ENCODE assay signal across 13 mouse cellular contexts in the genomic region with DNA sequence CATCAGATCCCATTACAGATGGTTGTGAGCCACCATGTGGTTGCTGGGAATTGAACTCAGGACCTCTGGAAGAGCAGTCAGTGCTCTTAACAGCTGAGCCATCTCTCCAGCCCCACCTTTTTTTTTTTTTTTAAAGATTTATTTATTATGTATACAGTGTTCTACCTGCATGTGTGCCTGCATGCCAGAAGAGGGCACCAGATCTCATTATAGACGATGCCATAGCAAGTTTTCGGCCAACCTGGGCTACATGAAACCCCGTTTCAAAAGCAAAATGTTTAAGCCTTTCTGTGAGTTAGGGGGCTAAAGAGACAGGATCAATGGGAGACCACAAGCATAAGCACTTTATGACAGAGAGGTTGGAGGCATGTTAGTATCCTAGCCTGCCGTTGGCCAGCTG. TPM values are rescaled to one million over a fixed set of nuclear protein-coding genes. Genes with fewer than 3 reads are reported as not detected.
A peak's percentile ranks its signal among the peaks of the same experiment; 100 is the strongest.
DNase-seq lines count a peak whose midpoint lies in the region; TF ChIP-seq lines count a peak whose summit lies in the region.
"Not testable (repeated sequence)": the region's sequence is repeated elsewhere in the genome, so short reads cannot be mapped to it uniquely, and the experiment has no call there.
"Had no signal": no experiment of that assay in that cellular context is flagged by ENCODE, and none has a peak within 500 bp of the region (broad histone marks: within the 10 kb centered on the region; RNA-seq: fewer than 3 reads in every experiment).

No protein-coding gene starts in this region.

- H3K27me3 ChIP-seq in cerebellum, adult 2 months (ENCODE audit: control insufficient read depth, insufficient read depth, low read length); heart, adult 2 months (ENCODE audit: control insufficient read depth, insufficient read depth, low read length): not testable (repeated sequence)

- H3K4me3 ChIP-seq in cerebellum, adult 2 months (replicated peaks; ENCODE audit: insufficient read depth, low read depth, low read length); heart, adult 2 months; layer of hippocampus, adult 2 months: not testable (repeated sequence)

- H3K36me3 ChIP-seq in heart, adult 2 months (ENCODE audit: control insufficient read depth, insufficient read depth, low read length), result not testable (repeated sequence)

- peak; percentile 52; the same call in 1 of the 2 replicates for TF ChIP-seq CTCF in cerebellum, adult 2 months (IDR thresholded peaks at IDR 0.05; ENCODE audit: borderline replicate concordance, insufficient read depth, low read depth, low read length)
- TF ChIP-seq CTCF in heart, adult 2 months (IDR thresholded peaks at IDR 0.05), result peak; percentile 36
- peak; percentile 62 for TF ChIP-seq CTCF in layer of hippocampus, adult 2 months (conservative IDR thresholded peaks at IDR 0.05)

- WGBS in cerebellum, adult 2 months, result 61% methylated on average over 4 of the region's 4 CpGs
- 89% methylated on average over 4 of the region's 4 CpGs for WGBS in heart, adult 2 months

- H3K9ac ChIP-seq in heart, adult 2 months (ENCODE audit: low read depth, low read length), result not testable (repeated sequence)

- not testable (repeated sequence) for TF ChIP-seq EP300 in heart, adult 2 months (IDR thresholded peaks at IDR 0.05; ENCODE audit: insufficient read depth, low read depth, low read length)

- not testable (repeated sequence) for H3K4me1 ChIP-seq in cerebellum, adult 2 months (ENCODE audit: control insufficient read depth, insufficient read depth, low read length); heart, adult 2 months (ENCODE audit: control insufficient read depth, insufficient read depth, low read length)

- not testable (repeated sequence) for H3K27ac ChIP-seq in cerebellum, adult 2 months (ENCODE audit: insufficient read depth, low read length); heart, adult 2 months; layer of hippocampus, adult 2 months

- DNase-seq in A20 (ENCODE audit: low read depth, low spot score), result peak; percentile 31
- peak; percentile 38 for DNase-seq in NIH3T3 (ENCODE audit: low read depth)
- DNase-seq in cerebellum, adult 2 months, result peak; percentile 37 to 51
- peak; percentile 30 to 46 for DNase-seq in cerebellum, postnatal 25 days
- not testable (repeated sequence) for DNase-seq in heart, adult 2 months; layer of hippocampus, adult 2 months (ENCODE audit: low spot score in 2 of 2)
- peak; percentile 13 for DNase-seq in naive thymus-derived CD4-positive, alpha-beta T cell, adult 2 months (ENCODE audit: low read depth)

- TF ChIP-seq POLR2A in cerebellum, adult 2 months (IDR thresholded peaks at IDR 0.05; ENCODE audit: borderline replicate concordance, insufficient read depth, low read length); heart, adult 2 months (IDR thresholded peaks at IDR 0.05; ENCODE audit: insufficient read depth, low read depth, low read length): not testable (repeated sequence)

- not testable (repeated sequence) for H3K79me2 ChIP-seq in heart, adult 2 months (replicated peaks; ENCODE audit: control insufficient read depth, insufficient read depth, low read length)

- intact Hi-C loops in heart, adult 2 months (cut with DNase I), result loop anchor here (5.0 kb wide), 1 partner anchor 91 kb away; no protein-coding TSS in a partner anchor

RNA-seq across cellular contexts. Expression of a gene that starts 51.4 kb away (rescaled TPM):
- 0.33 and 0.49 TPM in 2 replicates for polyA plus RNA-seq in cerebellum, adult 2 months (2012; rRNA removed)
- total RNA-seq in heart, adult 2 months (2021), result under 1 TPM; 0.02 to 0.10 TPM
- 0.06 and 0.27 TPM in 2 replicates for polyA plus RNA-seq in heart, adult 2 months (2012; rRNA removed)
- under 1 TPM; 0.32 to 0.38 TPM for total RNA-seq in layer of hippocampus, adult 2 months (2021)
- total RNA-seq: common myeloid progenitor, adult 5-6 weeks; granulocyte monocyte progenitor cell, adult 5-6 weeks; liver, adult 2 months had no signal
- polyA plus RNA-seq: activated CD4-positive, CD25-positive, alpha-beta regulatory T cell, adult 4 months; liver, adult 2 months; liver, embryonic 15.5 days; midbrain, embryonic 11.5 days had no signal
